Mouse (Mus musculus): Measurements from ENCODE around the gene Trmt44. TPM values are rescaled to one million over a fixed set of nuclear protein-coding genes. Genes with fewer than 3 reads are reported as not detected.

Trmt44 gene
- polyA plus RNA-seq, 1 experiment from 2014 or later = 8.8 TPM

DNA sequence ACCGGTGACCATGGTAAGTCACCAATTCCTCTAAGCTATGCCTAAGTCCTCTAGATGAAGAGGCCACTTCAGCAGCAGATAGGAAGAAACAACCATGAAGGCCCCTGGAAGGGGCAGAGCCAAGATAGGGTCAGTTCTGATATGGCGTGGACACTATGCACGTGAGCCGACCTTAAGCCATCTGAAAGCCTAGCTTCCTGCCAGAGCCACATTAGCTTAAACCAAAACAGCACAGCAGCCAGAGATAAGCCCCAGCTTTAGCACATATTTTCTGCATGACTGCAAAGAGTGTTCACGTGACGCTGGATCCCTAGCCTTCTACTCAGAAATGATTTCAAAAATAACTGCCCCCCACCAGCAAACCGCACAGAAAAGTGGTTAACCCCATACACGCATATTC, 15.4 kb downstream of the Trmt44 start:
- ATAC-seq (ENCODE audit: low FRiP score, low read depth) = no peak
- 85% methylated on average over 8 of the region's 8 CpGs for WGBS
- Histone ChIP-seq H3K27me3 (no peaks in the 10 kb centered on the region), H3K4me2 (replicated peaks) (no peak overlapping the region), H3K36me3 (peaks cover 88% of the 10 kb centered on the region), H3K4me3 (no peak overlapping the region), H3K4me1 (no peaks in the 10 kb centered on the region), H3K9ac (replicated peaks) (no peak overlapping the region), H3K27ac (replicated peaks) (no peak overlapping the region), H3K9me3 (no peaks in the 10 kb centered on the region)

DNA sequence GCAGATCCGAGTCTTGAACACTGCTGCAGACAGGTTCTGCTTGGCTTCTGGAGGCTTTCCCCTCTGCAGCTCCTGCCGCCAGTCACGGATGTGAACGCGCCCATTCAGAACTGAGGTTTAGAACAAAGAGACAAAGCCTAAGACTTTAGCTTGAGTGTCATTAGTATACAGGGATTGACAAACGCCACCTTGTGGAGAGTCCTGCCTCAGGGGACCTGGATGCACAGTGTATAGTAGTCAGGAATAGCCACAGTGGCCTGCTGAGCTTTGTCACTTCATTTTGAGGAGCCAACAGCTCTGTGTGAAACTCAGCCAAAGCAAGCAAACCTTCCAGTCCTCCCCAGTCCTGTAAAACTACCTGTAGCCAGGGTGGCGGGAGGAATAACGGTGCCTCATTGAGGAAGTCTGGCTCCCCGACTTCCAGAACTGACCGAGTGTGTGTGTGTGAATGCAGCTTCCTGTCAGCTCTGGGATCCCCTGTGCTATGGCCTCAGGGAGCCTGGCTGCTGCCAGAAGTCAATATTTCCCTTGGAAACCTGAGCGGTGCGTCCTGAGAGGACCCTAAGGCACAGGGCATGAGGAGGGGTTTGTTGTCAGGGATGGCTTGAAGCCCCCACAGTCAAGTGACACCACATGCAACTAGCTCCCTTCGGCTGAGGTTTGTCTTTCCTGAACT, 16.8 kb downstream of the Trmt44 start:
- no peak overlapping the region for H3K9ac ChIP-seq (replicated peaks)
- no peak overlapping the region for H3K27ac ChIP-seq (replicated peaks)
- no peaks in the 10 kb centered on the region for H3K27me3 ChIP-seq
- H3K4me1 ChIP-seq = no peaks in the 10 kb centered on the region
- no peak for ATAC-seq (ENCODE audit: low FRiP score, low read depth)
- no peak overlapping the region for H3K4me2 ChIP-seq (replicated peaks)
- H3K36me3 ChIP-seq = peaks cover 79% of the 10 kb centered on the region
- no peak overlapping the region for H3K4me3 ChIP-seq
- H3K9me3 ChIP-seq = no peaks in the 10 kb centered on the region
- WGBS = 60% methylated on average over 13 of the region's 13 CpGs

DNA sequence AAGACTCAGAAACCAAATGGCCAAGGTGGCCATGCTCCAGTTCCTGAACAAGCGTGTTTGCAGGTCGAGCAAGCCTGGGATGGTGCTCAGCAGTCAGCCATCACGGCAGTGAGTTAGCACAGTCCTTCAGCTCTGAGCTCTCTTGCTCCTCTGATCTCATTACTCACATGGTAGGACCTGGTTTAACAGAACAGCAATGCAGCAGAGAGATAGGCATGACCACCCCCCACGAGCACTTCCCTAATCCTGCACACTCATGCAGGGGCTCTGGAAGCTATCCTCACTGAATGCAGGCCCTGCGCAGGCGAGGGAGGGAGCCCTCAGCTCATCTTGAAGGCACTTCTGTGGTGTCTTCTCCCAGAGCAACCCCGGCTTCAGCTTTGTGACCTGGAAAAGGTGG, 18.5 kb downstream of the Trmt44 start:
- no peak for ATAC-seq (ENCODE audit: low FRiP score, low read depth)
- no peak overlapping the region for H3K27ac ChIP-seq (replicated peaks)
- 0 out of 2 replicates have a peak, but pooled peaks cover 3% of the 10 kb centered on the region for H3K4me1 ChIP-seq
- H3K9ac ChIP-seq (replicated peaks) = no peak overlapping the region
- peaks cover 62% of the 10 kb centered on the region for H3K36me3 ChIP-seq
- WGBS = 90% methylated on average over 7 of the region's 7 CpGs
- H3K9me3 ChIP-seq = no peaks in the 10 kb centered on the region
- H3K4me3 ChIP-seq = no peak overlapping the region
- no peak overlapping the region for H3K4me2 ChIP-seq (replicated peaks)
- H3K27me3 ChIP-seq = no peaks in the 10 kb centered on the region

DNA sequence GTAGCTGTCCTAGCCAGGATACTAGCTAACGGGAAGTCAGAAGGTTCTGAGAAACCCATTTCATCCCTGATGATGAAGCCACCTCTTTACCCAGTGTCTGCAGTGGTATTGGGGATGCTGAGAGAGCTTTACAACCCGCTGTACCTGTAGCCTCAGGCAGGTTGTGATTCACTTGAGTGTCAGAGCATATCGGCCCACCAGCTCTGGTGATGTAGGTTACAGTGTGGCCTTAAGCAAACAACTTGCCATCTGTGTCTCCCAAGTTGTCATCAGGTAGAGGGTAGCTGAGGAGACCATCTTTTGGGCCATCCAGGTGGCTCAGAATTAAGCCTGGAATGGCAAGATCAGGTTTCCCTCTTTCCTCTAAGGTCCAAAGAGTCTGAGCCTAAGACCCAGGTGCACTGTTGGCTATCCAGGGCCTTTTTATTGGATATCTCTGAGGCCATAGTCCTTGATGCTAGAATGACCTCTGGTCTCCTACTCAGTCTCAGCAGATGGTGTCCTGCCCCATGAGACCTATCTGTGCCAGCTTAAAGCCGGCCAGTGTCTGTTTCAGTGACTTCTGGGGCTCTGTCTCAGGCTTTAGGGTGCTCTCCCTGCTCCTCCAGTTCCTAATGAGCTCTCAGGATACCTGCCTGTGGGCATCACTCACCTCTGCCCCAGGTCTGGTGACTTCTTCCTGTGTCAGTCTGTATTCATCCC, 21.9 kb downstream of the Trmt44 start:
- Histone ChIP-seq H3K4me2 (replicated peaks) (no peak overlapping the region), H3K4me1 (0 out of 2 replicates have a peak, but pooled peaks cover 3% of the 10 kb centered on the region), H3K9me3 (no peaks in the 10 kb centered on the region), H3K4me3 (no peak overlapping the region), H3K9ac (replicated peaks) (no peak overlapping the region), H3K36me3 (peaks cover 35% of the 10 kb centered on the region), H3K27me3 (no peaks in the 10 kb centered on the region), H3K27ac (replicated peaks) (no peak overlapping the region)
- WGBS = 79% methylated on average over 4 of the region's 4 CpGs
- no peak for ATAC-seq (ENCODE audit: low FRiP score, low read depth)

DNA sequence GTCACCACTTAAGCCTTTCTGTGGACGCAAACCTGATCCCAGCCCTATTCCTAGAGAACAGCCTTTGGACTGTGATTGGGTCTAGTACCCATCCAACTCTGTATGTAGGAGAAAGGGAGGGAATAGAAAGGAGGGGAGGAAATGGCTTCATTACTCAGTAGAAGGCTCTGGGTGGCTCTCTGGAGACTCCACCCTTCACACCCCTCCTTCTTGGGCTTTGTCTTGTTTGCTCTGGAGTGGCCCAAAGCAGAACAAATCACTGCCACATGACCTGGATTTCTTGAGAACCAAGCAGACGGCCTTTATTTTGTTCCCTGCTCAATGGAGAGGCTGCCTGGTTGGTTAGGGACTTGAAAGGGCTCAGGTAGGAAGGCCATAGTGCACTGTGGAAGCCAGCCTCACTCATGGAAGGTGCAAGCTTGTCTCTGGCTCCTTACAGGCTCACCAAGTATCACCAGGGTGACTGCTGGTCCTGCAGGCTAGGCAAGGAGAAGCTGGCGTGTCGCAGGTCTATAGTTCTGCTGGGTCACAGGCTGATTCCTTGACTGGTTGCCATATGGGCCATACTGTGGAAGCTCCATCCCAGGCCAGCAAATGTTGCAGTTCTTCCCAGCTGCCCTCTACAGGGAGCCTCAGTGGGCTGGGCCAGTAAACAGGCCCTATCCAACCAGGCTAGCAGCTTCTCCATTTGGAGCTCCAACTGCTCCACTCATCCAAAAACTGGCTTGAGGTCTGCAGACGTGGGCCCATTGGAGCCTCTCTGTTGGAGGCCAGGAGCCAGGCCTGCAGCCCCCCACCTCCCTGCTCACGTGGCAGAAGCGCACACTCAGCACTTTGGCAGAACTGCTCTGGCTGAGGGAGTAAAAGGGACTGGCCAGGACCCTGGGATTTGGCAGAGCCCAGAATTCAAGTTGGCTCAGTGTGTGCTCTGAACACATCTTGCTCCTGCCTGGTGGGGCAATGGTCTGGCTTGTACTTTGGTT, 22.7 kb downstream of the Trmt44 start:
- no peak for ATAC-seq (ENCODE audit: low FRiP score, low read depth)
- Histone ChIP-seq H3K9ac (replicated peaks) (no peak overlapping the region), H3K27ac (replicated peaks) (no peak overlapping the region), H3K4me1 (0 out of 2 replicates have a peak, but pooled peaks cover 3% of the 10 kb centered on the region), H3K4me3 (no peak overlapping the region), H3K36me3 (peaks cover 26% of the 10 kb centered on the region), H3K9me3 (no peaks in the 10 kb centered on the region), H3K4me2 (replicated peaks) (no peak overlapping the region), H3K27me3 (no peaks in the 10 kb centered on the region)
- 50% methylated on average over 7 of the region's 7 CpGs for WGBS

DNA sequence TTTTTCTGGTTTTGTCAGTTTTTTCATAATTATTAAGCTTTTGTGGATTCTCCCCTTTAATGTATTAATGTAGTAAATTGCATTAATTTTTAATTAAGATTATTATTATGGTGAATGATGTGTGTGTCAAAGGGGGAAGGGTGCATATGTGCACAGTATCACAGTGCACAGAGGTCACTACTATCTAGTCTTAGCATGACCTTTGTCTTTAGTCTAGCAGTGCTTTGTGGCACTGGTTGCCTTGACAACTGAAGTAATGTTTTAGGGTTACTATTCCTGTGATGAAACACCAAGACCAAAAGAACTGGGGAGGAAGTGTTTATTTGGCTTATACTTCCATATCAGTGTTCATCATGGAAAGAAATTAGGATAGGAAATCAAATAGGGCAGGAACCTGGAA, 28.7 kb downstream of the Trmt44 start:
- no peak overlapping the region for H3K4me3 ChIP-seq
- no peaks in the 10 kb centered on the region for H3K36me3 ChIP-seq
- H3K27me3 ChIP-seq = no peaks in the 10 kb centered on the region
- H3K4me2 ChIP-seq (replicated peaks) = no peak overlapping the region
- no peak for ATAC-seq (ENCODE audit: low FRiP score, low read depth)
- H3K9ac ChIP-seq (replicated peaks) = no peak overlapping the region
- no peaks in the 10 kb centered on the region for H3K9me3 ChIP-seq
- H3K4me1 ChIP-seq = no peaks in the 10 kb centered on the region
- no peak overlapping the region for H3K27ac ChIP-seq (replicated peaks)

DNA sequence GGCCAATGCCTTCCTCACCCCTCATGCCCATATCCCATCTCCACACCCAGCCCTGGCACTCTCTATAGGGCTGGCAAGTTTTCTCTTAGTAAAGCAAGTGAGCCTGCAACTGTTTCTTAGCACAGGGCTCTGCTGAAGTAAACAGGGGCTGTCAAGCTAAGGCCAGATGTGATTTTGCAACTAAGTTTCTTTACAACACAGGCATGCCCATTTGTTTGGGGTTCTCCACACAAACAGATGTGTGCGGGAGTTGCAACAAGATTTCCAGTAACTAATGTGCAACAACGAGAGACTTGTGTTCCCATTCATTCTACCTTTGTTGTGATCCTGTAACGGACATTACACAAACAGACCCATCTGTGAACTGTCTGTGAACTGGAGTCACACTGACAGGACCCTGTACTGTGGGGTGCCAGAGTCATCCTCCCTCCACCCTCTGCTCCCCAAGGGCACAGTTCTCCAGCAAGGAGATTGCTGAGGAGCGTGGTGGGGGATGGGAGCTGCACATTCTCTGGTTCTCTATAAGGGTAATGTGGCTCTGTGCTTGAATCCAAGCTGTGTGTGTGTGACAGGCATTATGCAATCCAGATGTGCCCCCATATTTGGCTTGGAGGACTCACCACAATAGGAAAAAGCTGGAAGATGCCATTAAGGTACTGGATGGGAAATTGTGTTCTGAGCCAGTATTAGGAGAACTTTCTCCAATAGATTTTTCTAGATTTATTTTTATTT, 33.6 kb downstream of the Trmt44 start:
- Histone ChIP-seq H3K36me3 (no peaks in the 10 kb centered on the region), H3K4me2 (replicated peaks) (no peak overlapping the region), H3K27ac (replicated peaks) (no peak overlapping the region), H3K4me3 (no peak overlapping the region), H3K9ac (replicated peaks) (no peak overlapping the region), H3K9me3 (no peaks in the 10 kb centered on the region), H3K4me1 (0 out of 2 replicates have a peak, but pooled peaks cover 4% of the 10 kb centered on the region), H3K27me3 (no peaks in the 10 kb centered on the region)
- WGBS = 70% methylated on average over 4 of the region's 4 CpGs
- no peak for ATAC-seq (ENCODE audit: low FRiP score, low read depth)

DNA sequence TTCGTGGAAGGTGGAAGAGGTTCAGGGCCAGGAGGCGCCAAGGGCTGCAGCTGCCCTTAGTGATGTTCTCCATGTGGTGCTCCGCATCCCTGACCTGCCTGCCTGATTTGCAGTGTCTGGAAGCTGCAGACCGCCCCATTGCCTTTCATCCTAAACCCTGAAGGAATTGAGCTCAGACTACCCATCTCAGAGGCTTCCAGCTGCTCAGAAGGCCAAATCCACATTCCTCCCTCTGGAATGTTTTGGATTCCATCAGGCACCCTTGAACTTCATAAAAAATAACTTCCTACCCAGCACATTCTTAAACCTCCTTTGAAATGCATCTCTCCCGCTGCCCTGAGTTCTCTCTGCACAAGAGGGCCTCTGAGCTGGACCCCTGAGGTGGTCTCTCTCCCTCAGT, 34.3 kb downstream of the Trmt44 start:
- no peak overlapping the region for H3K9ac ChIP-seq (replicated peaks)
- no peaks in the 10 kb centered on the region for H3K9me3 ChIP-seq
- 0 out of 2 replicates have a peak, but pooled peaks cover 4% of the 10 kb centered on the region for H3K4me1 ChIP-seq
- no peak overlapping the region for H3K27ac ChIP-seq (replicated peaks)
- no peak overlapping the region for H3K4me2 ChIP-seq (replicated peaks)
- ATAC-seq (ENCODE audit: low FRiP score, low read depth) = no peak
- 53% methylated on average over 5 of the region's 5 CpGs for WGBS
- no peak overlapping the region for H3K4me3 ChIP-seq
- H3K36me3 ChIP-seq = no peaks in the 10 kb centered on the region
- no peaks in the 10 kb centered on the region for H3K27me3 ChIP-seq

DNA sequence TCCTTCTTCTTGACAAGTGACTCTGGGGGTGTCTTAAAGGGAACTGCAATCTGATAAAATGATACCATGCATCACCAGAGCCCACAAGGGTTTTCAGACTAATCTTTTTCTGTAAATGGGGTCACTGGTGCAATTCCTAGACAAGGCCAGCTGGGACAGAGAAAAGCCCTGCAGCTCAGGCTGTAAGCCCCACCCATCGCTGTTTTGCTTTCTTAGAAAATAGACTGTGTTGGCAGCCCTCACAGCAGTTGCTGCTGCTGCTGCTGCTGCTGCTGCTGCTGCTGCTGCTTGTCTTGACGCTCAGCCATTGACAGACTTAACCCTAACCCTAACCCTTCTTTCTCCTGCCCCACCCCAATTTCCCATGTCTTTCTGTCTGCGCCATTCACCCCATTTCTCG, 35.3 kb downstream of the Trmt44 start:
- no peak overlapping the region for H3K4me2 ChIP-seq (replicated peaks)
- H3K27ac ChIP-seq (replicated peaks) = no peak overlapping the region
- WGBS = 57% methylated on average over 4 of the region's 4 CpGs
- ATAC-seq (ENCODE audit: low FRiP score, low read depth) = no peak
- H3K9me3 ChIP-seq = no peaks in the 10 kb centered on the region
- no peaks in the 10 kb centered on the region for H3K27me3 ChIP-seq
- H3K9ac ChIP-seq (replicated peaks) = no peak overlapping the region
- H3K36me3 ChIP-seq = no peaks in the 10 kb centered on the region
- 0 out of 2 replicates have a peak, but pooled peaks cover 4% of the 10 kb centered on the region for H3K4me1 ChIP-seq
- no peak overlapping the region for H3K4me3 ChIP-seq

DNA sequence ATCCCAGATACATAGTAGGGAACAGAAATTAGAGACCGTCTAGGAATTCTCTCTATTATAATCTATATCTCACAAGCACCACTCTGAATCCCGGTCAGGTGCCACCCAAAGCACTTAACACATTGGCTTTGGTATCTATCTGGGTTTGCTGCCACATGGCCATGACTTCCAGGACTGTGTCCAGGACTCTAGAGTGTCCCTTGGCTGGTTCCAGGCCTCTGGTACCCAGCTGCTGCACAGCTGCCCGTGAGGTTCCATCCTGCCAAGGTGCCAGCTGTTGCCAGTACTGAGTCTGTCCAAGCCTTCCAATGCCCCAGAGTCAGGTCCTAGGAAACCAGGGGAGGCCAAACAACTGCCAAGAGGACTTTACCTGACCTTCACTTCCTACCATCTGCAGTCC, 36.8 kb downstream of the Trmt44 start:
- WGBS = 94% methylated on average over 3 of the region's 3 CpGs
- H3K36me3 ChIP-seq = no peaks in the 10 kb centered on the region

DNA sequence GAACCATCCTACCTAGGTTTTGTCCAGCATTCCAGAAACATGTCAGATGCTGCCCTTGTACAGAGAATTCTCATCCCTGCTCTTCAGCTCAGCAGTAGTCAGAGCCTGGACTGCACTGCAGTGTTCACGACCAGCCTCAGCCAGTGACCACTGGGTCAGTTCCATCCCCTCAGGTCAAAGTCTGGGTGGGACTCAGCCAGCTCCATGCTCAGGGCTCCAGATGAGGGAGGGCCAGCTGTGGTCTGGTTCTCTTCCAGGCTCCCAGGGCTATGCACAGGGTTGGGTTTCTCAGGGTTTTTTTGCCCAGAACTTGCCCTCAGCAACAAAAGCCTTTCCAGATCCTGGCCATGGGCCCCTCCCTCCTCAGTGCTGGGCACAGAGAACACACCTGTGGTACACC, 37.4 kb downstream of the Trmt44 start:
- H3K4me2 ChIP-seq (replicated peaks) = no peak overlapping the region
- H3K27ac ChIP-seq (replicated peaks) = no peak overlapping the region
- H3K27me3 ChIP-seq = no peaks in the 10 kb centered on the region
- H3K9ac ChIP-seq (replicated peaks) = no peak overlapping the region
- H3K36me3 ChIP-seq = no peaks in the 10 kb centered on the region
- 72% methylated on average over 1 of the region's 1 CpGs for WGBS
- ATAC-seq (ENCODE audit: low FRiP score, low read depth) = no peak
- H3K4me1 ChIP-seq = 0 out of 2 replicates have a peak, but pooled peaks cover 4% of the 10 kb centered on the region
- H3K4me3 ChIP-seq = no peak overlapping the region
- H3K9me3 ChIP-seq = no peaks in the 10 kb centered on the region

More for the DNA sequence above, 36.8 kb downstream of the Trmt44 start:
- Histone ChIP-seq H3K4me2 (replicated peaks) (no peak overlapping the region), H3K27ac (replicated peaks) (no peak overlapping the region), H3K9ac (replicated peaks) (no peak overlapping the region), H3K4me1 (0 out of 2 replicates have a peak, but pooled peaks cover 4% of the 10 kb centered on the region), H3K27me3 (no peaks in the 10 kb centered on the region), H3K9me3 (no peaks in the 10 kb centered on the region), H3K4me3 (no peak overlapping the region)
- ATAC-seq (ENCODE audit: low FRiP score, low read depth) = no peak
